Mouse (Mus musculus) lung, postnatal 36 days (tissue): ENCODE results near the gene Hist1h3i.
A peak's percentile ranks its signal among the peaks of the same experiment; 100 is the strongest.
"Not testable (repeated sequence)": the region's sequence is repeated elsewhere in the genome, so short reads cannot be mapped to it uniquely, and the experiment has no call there.

Experiments
- DNase-seq: peaks from one replicate; pipeline ENCODE4 v3.0.0; 2022; ENCODE audit warnings: mixed read lengths

Hist1h3i gene

DNA sequence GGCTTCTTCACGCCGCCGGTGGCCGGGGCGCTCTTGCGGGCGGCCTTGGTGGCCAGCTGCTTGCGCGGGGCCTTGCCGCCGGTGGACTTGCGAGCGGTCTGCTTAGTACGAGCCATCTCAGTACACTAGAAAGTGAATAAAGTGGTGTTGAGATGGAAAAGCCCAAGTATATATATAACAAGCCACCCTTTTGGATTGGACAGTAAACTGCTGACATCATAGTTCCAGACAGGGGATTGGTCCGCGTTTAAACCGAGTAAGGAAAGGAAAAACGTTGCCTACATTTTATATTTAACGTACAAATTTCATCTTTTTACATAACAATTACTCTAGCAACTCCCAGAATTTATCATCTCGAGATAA lies at the start of gene Hist1h3i:
Gene Hist1h3i, minus strand, starts transcription at position 116 of the 363 bp plus-strand sequence.
- DNase-seq = peak; percentile 76

DNA sequence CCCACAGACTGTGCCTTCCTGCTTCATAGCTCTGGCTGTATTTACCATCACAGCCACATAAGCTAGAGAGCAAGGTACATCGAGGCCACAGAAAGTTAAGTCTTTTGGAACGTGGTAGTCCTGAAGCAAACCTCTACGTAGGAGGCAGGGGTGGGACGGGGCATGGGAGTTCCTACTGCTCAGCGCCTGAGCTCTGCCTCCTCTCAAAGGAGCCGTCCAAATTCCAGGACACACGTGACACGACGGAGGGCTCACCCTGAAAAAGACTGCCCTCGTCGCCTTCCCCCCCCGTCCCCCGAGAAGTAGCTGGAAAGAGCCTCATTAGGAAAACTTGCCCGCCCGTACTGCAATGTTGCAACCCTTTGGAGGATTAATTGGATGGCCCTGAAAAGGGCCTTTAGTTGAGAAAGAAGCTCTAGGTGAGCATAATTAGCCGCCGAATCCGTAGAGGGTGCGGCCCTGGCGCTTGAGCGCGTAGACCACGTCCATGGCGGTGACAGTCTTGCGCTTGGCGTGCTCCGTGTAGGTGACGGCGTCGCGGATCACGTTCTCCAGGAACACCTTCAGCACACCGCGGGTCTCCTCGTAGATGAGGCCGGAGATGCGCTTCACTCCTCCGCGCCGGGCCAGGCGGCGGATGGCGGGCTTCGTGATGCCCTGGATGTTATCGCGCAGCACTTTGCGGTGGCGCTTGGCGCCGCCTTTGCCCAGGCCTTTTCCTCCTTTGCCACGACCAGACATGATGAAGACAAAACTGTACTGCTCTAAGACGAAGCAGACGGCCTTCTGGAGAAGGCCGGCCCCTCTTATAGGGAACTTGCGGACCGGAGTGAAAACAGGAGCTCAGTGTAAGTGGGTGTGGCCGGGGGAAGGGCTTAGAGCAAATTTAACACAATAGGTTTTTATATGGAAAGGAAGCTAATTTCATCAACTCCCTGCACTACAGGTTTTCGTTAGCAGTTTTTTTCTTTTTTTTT lies 48.5 kb upstream of the Hist1h3i start, which contains the start of gene Hist1h4n:
Gene Hist1h4n, minus strand, starts transcription at position 779 of the 977 bp plus-strand sequence.
- peak; percentile 40 for DNase-seq

DNA sequence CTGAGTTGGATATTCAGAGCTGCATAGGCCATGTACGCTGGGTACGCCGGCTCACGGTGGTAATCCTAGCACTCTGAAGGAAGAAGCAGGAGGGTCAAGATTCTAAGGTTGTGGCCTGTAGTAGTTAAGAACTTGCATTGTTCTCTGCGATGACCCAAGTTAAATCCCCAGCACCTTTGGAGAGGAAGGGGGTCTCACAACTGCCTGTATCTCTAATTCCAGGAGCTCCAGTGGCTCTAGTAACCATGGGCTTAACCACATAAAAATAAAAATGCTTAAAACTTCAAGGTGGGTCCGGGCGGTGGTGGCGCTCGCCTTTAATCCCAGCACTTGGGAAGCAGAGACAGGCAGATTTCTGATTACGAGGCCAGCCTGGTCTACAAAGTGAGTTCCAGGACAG lies 47.2 kb upstream of the Hist1h3i start:
- no peak for DNase-seq

DNA sequence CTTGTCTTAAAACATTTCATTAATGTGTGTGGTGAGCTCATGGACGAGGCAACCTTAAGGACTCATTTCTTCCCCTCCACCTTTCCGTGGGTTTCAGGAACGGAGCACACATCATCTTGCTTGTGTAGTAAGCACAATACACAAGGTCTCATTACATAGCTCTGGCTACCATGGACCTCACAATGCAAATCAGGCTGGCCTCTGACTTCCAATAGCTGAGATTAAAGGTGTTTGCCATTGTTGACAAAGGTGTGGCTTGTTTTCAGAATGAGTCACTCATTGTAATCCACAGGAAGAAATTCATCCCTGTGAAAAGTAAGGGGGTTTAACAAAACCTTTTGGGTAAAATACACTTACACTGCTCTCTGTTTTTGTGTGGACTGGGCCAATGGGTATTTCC lies 45.3 kb upstream of the Hist1h3i start:
- DNase-seq = no peak

DNA sequence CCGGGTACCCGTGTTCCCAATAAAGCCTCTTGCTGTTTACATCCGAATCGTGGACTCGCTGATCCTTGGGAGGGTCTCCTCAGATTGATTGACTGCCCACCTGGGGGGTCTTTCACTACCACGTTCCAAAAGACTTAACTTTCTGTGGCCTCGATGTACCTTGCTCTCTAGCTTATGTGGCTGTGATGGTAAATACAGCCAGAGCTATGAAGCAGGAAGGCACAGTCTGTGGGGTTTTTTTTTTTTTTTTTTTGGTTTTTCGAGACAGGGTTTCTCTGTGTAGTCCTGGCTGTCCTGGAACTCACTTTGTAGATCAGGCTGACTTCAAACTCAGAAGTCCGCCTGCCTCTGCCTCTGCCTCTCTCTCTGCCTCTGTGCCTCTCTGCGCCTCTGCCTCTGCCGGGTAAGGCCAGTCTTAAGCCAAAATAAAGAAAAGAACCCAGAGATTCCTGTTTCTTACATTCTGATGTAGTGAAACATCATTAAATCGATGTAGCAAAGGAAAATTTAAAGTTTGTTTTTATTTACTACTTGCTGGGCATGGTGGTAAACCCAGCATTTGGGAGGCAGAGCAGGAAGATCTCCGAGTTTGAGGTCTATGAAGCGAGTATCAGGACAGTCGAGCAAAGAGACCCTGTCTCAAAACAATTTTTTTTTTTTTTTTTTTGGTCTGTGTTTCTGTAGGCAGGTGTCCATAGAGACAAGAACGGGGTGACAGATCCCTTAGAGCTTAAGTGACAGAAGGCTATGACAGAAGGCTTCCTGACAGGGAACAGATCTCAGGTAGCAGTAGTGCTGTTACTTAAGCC lies 37.1 kb upstream of the Hist1h3i start:
- not testable (repeated sequence) for DNase-seq

DNA sequence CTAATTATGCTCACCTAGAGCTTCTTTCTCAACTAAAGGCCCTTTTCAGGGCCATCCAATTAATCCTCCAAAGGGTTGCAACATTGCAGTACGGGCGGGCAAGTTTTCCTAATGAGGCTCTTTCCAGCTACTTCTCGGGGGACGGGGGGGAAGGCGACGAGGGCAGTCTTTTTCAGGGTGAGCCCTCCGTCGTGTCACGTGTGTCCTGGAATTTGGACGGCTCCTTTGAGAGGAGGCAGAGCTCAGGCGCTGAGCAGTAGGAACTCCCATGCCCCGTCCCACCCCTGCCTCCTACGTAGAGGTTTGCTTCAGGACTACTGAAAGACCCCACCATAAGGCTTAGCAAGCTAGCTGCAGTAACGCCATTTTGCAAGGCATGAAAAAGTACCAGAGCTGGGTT lies 28.9 kb upstream of the Hist1h3i start:
- not testable (repeated sequence) for DNase-seq

DNA sequence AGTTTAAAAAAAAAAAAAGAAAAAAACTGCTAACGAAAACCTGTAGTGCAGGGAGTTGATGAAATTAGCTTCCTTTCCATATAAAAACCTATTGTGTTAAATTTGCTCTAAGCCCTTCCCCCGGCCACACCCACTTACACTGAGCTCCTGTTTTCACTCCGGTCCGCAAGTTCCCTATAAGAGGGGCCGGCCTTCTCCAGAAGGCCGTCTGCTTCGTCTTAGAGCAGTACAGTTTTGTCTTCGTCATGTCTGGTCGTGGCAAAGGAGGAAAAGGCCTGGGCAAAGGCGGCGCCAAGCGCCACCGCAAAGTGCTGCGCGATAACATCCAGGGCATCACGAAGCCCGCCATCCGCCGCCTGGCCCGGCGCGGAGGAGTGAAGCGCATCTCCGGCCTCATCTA lies 28.4 kb upstream of the Hist1h3i start, which contains the start of gene Hist1h4m:
Gene Hist1h4m, plus strand, starts transcription at position 208 of the 400 bp plus-strand sequence.
- DNase-seq = peak; percentile 62

DNA sequence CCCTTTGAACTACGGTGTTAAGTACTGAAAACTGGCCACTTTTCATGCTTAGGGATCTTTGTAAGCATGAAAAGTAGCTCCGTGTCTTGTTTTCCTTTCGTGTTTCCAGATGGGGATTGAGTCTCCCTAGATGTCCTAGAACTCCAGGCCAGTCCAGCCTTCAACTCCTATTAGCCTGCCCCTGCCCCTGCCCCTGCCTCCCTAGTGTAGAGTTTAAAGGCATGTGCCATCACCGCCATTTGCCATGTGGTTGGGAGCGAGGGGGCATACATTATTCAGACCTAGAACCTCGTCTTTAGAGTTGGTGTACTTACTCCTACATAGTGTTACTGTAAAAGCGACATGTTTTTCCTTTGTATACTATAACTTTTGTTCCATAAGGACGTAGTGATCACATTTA lies 27.9 kb upstream of the Hist1h3i start:
- DNase-seq = not testable (repeated sequence)

DNA sequence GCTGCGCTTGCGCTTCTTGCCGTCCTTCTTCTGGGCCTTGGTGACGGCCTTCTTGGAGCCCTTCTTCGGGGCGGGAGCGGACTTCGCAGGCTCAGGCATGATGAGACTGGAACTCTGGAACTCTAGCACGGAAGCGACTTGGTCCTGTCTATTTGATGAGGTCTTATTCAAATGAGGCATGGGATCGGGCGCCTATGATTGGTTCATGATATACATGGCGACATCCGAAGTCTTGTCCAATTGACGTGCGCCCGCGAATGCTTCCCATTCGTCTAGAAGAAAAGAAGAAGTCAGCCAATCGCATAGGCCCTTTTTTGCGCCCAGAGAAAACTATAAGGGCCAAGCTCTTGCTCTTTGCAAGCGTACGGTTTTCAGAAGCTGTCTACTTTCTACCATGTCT lies 26.9 kb upstream of the Hist1h3i start, which contains the start of the genes Hist1h2bq and Hist1h2ao:
Gene Hist1h2bq, minus strand, starts transcription at position 125 of the 400 bp plus-strand sequence.
Gene Hist1h2ao, plus strand, starts transcription at position 393 of the 400 bp plus-strand sequence.
- DNase-seq = not testable (repeated sequence)

DNA sequence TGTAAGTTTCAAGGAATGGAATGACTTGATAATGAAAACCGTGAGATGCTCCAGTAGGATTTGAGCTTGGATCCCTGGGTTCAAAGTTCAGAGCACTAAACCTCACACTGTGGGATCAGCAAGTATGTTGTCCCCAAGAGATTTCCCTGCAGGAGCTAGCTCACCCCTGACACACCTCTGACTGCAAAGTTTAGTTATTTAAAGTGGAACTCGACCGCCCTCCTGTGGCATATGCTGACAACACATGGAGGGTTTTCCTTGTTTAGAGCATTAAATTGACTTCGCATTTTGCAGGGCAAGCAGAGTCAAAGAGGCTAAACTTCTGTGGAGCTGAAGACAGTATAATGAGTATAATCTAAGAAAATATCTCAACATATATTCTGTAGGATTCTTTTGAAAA lies 19.9 kb upstream of the Hist1h3i start:
- DNase-seq = not testable (repeated sequence)

DNA sequence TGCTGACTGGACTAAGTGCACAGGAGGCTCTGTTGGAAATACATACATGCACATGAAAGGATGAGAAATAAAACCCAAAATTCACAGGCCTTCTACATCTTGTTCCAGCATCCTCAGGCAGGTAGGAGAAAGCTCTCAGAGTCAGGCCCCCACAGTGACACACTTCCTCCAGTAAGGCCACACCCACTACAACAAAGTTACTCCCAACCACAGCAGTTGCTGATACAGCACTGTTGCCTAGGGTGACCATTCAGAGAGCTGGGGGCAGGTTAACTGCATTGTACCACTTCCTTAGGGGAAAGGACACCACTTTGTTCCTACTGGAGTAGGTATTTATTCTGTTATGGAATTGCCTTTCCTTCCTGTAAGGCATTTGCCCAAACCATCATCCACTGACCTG lies 14.0 kb upstream of the Hist1h3i start:
- not testable (repeated sequence) for DNase-seq

DNA sequence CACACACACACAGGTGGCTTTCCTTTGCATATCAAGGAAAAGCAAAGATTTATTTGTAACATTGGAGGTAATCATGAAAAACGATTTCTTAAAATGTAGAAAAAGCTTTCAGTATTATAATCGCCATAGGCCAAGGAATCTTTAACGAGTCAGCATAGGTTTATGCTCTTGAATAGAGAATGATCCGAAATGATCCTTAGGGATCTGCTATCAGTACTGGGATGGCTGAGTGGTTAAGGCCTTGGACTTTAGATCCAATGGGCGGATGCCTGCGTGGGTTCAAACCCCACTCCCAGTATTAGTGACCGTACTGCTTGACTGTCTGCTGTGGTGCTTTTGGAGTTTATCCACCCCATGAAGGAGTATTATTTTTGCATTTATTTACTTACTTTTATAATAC lies 12.4 kb upstream of the Hist1h3i start:
- DNase-seq = no peak

DNA sequence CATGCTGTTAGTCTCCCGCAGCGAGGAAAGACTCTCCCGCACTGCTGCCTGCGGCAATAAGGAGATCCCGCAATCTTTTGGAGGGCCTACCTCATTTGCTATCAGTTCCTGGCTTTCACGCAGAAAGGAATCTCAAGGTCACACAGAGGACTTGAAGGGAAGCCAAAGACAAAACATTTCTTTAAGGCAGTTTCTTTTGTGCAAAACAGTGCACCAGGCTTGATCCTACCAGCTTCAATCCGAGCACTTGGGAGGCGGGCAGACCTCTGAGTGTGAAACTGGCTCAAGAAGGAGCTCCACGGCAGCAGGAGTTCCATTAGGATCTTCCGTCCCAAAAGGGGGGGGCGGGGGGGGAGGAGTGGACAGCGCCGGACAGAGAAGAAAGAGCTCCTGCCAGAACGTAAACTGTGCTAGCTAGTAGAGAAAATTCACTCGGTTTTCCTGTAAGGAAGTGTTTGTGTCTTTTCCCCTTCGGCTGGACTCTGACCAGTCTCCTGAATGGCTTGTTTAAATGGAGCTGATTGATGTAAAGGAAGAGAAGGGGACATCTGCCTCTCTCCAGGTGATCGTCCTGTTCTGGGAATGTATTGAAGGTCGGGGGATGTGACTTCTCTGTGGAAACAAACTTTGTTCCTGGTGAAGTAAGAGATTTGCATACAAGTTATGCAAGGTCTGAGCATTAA lies 7.6 kb upstream of the Hist1h3i start:
- DNase-seq = no peak

DNA sequence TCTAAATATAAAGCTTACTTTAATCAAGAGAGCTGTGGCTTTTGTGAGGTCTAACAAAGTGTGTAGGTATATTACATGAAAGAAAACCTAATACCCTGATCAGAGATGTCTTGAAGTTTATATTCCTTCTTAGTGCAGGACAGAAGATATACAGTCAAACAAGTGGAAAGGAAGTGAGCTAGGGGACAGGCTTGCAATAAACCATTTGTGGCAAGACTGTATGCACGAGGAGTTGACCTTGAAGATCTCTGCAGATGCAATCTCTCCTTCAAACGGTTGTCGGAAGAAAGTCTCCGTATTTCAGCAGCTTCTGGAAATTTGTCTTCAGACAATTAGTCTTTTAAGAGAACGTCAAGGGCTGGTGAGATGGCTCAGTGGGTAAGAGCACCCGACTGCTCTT lies 6.8 kb upstream of the Hist1h3i start:
- DNase-seq = no peak

DNA sequence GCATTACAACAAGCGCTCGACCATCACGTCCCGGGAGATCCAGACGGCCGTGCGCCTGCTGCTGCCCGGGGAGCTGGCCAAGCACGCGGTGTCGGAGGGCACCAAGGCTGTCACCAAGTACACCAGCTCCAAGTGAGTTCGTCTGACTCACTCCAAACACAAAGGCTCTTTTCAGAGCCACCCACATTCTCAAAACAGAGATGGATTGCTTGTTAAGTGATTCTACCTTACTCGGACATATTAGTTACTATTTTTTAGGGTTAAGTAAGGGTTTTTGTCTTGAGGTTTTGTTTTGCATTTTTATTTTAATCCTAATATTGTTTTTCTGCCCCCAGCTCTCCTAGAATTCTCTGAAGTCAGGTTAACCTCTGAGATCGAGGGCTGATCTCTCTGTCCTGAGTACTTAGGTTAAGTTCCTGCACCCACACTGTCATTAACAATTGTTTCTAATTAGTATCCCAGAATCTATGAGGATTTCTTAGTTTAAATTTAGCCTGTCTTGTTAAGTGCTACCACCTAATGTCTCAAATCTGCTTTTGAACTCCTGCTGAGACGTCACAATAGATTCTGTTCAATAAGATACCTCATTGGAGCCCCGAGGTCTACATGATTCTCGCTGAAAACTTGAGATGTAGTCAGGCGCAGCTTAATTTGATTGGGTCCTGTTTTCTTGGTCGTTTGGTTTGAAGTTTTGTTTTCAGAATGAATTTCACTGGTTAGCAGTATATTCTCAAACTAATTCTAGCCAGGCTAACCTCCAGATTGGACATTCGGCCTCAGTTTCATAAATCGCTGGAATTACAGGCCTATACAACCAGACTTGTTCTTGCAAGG lies 4.8 kb upstream of the Hist1h3i start:
- DNase-seq = no peak

DNA sequence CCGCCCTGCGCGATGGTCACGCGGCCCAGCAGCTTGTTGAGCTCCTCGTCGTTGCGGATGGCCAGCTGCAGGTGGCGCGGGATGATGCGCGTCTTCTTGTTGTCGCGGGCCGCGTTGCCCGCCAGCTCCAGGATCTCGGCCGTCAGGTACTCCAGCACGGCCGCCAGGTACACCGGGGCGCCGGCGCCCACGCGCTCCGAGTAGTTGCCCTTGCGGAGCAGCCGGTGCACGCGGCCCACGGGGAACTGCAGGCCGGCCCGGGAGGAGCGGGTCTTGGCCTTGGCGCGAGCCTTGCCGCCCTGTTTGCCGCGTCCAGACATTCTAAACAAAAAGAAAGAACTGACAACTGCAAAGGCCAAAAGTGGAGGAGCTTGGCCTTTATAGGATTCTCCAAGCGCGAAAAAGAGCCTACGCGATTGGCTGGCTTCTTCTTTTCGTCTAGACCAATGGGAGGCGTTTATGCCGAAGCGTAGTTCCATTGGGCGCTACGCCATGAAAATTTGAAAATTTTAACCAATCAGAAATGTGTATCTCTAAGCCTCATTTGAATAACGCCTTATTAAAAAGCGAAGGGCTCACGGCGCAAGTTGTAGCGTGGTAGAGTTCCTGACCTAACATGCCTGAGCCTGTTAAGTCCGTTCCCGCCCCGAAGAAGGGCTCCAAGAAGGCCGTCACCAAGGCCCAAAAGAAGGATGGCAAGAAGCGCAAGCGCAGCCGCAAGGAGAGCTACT lies 3.9 kb upstream of the Hist1h3i start, which contains the start of the genes Hist1h2an and Hist1h2bp:
Gene Hist1h2an, minus strand, starts transcription at position 320 of the 731 bp plus-strand sequence.
Gene Hist1h2bp, plus strand, starts transcription at position 563 of the 731 bp plus-strand sequence.
- peak; percentile 96 for DNase-seq

DNA sequence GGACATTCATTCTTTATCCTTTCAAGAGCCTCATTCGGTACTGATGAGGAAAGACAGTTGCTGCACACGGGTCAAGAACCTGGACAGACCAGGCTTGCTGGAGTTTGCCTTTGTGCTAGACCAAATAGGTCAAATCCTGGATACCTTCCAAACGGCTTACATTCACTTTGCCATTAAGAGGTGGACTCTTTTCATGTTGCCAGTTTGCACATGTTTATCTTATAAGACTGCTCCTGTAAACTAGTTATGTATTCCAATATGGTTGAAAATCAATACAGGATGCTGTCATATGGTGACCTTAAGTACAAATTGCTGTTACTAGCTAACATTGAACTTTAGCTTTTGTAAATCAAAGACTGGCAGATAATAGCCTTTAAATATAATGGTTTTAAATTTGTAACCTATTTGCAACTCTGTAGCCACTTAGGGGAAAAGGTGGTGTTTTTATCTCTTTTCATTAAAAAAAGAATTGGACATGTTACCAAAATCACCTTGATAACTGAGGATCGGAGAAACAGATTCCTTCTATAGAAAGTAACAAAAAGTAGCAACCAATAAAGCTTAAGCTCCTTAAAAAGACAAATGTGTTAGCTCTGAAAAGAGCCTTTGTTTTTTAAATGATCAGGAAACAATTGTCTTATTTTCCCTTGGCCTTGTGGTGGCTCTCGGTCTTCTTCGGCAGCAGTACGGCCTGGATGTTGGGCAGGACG lies 3.2 kb upstream of the Hist1h3i start:
- DNase-seq = no peak

DNA sequence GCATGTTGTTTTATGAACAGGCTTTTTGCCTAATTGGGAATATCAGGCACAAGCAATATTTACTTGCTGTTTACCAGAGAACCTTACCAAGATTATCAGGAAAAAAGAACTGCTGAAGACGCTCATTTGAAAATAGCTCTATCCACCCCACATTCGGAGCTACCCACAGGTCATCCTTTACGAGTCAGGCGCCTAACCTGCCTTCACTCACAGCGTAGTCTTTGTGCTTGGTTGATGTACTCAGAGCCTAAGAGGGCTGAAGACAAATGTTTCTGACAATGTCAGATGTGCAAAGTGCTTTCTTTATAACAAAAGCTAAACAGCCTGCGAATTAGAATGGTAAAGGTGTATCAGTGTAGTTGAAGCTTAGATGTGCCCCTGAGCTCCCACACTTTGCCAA lies 1.1 kb upstream of the Hist1h3i start:
- no peak for DNase-seq

DNA sequence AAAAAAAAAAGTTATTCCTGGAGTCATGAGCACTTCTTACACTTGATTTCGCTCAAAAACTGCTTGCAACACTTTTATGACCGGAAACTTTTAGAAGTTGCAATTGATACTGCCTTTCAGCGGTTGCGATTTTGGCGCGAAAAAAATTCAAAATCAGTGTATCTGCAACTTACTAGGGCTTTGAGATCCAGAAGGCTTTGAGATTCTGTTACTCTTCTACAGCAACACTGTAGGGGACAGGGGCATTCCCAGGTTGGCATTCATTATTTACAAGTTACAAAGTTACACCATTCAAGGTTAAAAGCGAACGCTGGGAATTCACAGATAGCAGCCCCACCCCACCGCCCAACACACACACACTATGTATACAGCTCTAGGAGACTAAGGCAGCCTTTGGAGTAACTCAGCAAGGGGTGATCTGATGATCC lies 578 bp upstream of the Hist1h3i start:
- peak; percentile 42 for DNase-seq
